Mouse (Mus musculus) cerebellum, adult 2 months (tissue): ENCODE results near the gene Rin3.

ENCODE experiments used
- CTCF ChIP-seq: fragments of 200-500 bp; IDR thresholded peaks from 2 replicates; pipeline ENCODE4 v1.5.1; 2011; ENCODE audit warnings: low read depth, mild to moderate bottlenecking, control low read depth, low read length, moderate library complexity, borderline replicate concordance; ENCODE audit not compliant: insufficient read depth
- POLR2A ChIP-seq: fragments of 200-500 bp; IDR thresholded peaks from 2 replicates; pipeline ENCODE4 v1.6.1; 2011; ENCODE audit warnings: low read length, control low read depth, borderline replicate concordance; ENCODE audit not compliant: insufficient read depth

GRCm38 (mm10) chr12:102419544-102419943 lies 136.7 kb downstream of the Rin3 start:
- no peak for TF ChIP-seq CTCF
- TF ChIP-seq POLR2A, result no peak
